In genomic region chr4:133209366-133209765, GRCm38 (mm10) we compare ENCODE assay signal across 8 mouse cellular contexts. TPM values are rescaled to one million over a fixed set of nuclear protein-coding genes. Genes with fewer than 3 reads are reported as not detected.
DNase-seq lines count a peak whose midpoint lies in the region; ATAC-seq and TF ChIP-seq lines count a peak whose summit lies in the region.

No protein-coding gene starts in this region.

- no peak for TF ChIP-seq POLR2A in heart, adult 2 months (IDR thresholded peaks at IDR 0.05; ENCODE audit: insufficient read depth, low read depth, low read length)
- TF ChIP-seq POLR2A in cortical plate, adult 2 months (IDR thresholded peaks at IDR 0.05; ENCODE audit: extremely low read depth, insufficient read depth, low read length): no peak

- no peak overlapping the region for H3K4me2 ChIP-seq in heart, embryonic 12.5 days
- H3K4me2 ChIP-seq in kidney, postnatal 0 days (ENCODE audit: low read length): no peak overlapping the region

- no peaks in the 10 kb centered on the region for H3K36me3 ChIP-seq in heart, adult 2 months (ENCODE audit: control insufficient read depth, insufficient read depth, low read length)
- no peaks in the 10 kb centered on the region for H3K36me3 ChIP-seq in heart, embryonic 12.5 days
- no peaks in the 10 kb centered on the region for H3K36me3 ChIP-seq in kidney, postnatal 0 days (ENCODE audit: insufficient read depth, low read length)

- peak; percentile 92 for TF ChIP-seq CTCF in heart, adult 2 months (IDR thresholded peaks at IDR 0.05)
- peak; percentile 83 for TF ChIP-seq CTCF in cortical plate, adult 2 months (IDR thresholded peaks at IDR 0.05; ENCODE audit: extremely low read depth, insufficient read depth, low read length)
- TF ChIP-seq CTCF in kidney, postnatal 0 days (IDR thresholded peaks at IDR 0.05; ENCODE audit: low read depth): peak; percentile 92

- peak; percentile 70; the same call in 1 of the 2 replicates for TF ChIP-seq EP300 in heart, adult 2 months (IDR thresholded peaks at IDR 0.05; ENCODE audit: insufficient read depth, low read depth, low read length)

- H3K4me1 ChIP-seq in heart, adult 2 months (ENCODE audit: control insufficient read depth, insufficient read depth, low read length): peaks cover 5% of the 10 kb centered on the region
- peaks cover 31% of the 10 kb centered on the region for H3K4me1 ChIP-seq in heart, embryonic 12.5 days (replicated peaks)
- no peaks in the 10 kb centered on the region; the same call in 1 of the 2 replicates for H3K4me1 ChIP-seq in cortical plate, adult 2 months (ENCODE audit: control insufficient read depth, insufficient read depth, low read length)
- peaks cover 12% of the 10 kb centered on the region; the same call in 1 of the 2 replicates for H3K4me1 ChIP-seq in kidney, postnatal 0 days (replicated peaks; ENCODE audit: insufficient read depth, low read length)

- no peak for ATAC-seq in heart, embryonic 12.5 days (ENCODE audit: insufficient number of reproducible peaks, low FRiP score)
- no peak for ATAC-seq in kidney, postnatal 0 days (replicated peaks; ENCODE audit: low FRiP score, low read depth)
- peak; percentile 46 for ATAC-seq in megakaryocyte-erythroid progenitor cell, adult 5-6 weeks (replicated peaks; ENCODE audit: low FRiP score, low TSS enrichment, poor library complexity, severe bottlenecking)

- no peaks in the 10 kb centered on the region for H3K9me3 ChIP-seq in heart, embryonic 12.5 days (replicated peaks)
- no peaks in the 10 kb centered on the region for H3K9me3 ChIP-seq in kidney, postnatal 0 days (replicated peaks; ENCODE audit: low read length)

- H3K9ac ChIP-seq in heart, adult 2 months (ENCODE audit: low read depth, low read length): no peak overlapping the region
- H3K9ac ChIP-seq in heart, embryonic 12.5 days: no peak overlapping the region
- no peak overlapping the region for H3K9ac ChIP-seq in kidney, postnatal 0 days (ENCODE audit: low read depth, low read length)

- DNase-seq in heart, adult 2 months: peak; percentile 51 to 61
- DNase-seq in 416B (ENCODE audit: low read depth) (peak; percentile 65), adipocyte (ENCODE audit: low spot score) (peak; percentile 74)
- peak; percentile 85 for DNase-seq in kidney, postnatal 0 days (ENCODE audit: low spot score)
- DNase-seq in ovary, postnatal 10 days (ENCODE audit: low spot score): no peak

- intact Hi-C loops in heart, adult 2 months (cut with DNase I): loop anchor here (2.0 kb wide), 1 partner anchor 41 kb away; no protein-coding TSS in a partner anchor

- H3K27ac ChIP-seq in heart, adult 2 months: no peak overlapping the region
- no peak overlapping the region for H3K27ac ChIP-seq in heart, embryonic 12.5 days (ENCODE audit: poor library complexity, severe bottlenecking)
- no peak overlapping the region for H3K27ac ChIP-seq in cortical plate, adult 2 months (ENCODE audit: insufficient read depth, low read length)
- no peak overlapping the region for H3K27ac ChIP-seq in kidney, postnatal 0 days

- WGBS in heart, adult 2 months: 5% methylated on average over 11 of the region's 11 CpGs
- WGBS in heart, embryonic 12.5 days: 5% methylated on average over 11 of the region's 11 CpGs
- 4% methylated on average over 11 of the region's 11 CpGs for WGBS in kidney, postnatal 0 days

- no peaks in the 10 kb centered on the region for H3K27me3 ChIP-seq in heart, adult 2 months (ENCODE audit: control insufficient read depth, insufficient read depth, low read length)
- peaks cover 43% of the 10 kb centered on the region for H3K27me3 ChIP-seq in heart, embryonic 12.5 days (replicated peaks)
- H3K27me3 ChIP-seq in kidney, postnatal 0 days (ENCODE audit: insufficient read depth, low read length): no peaks in the 10 kb centered on the region

- no peaks in the 10 kb centered on the region for H3K79me2 ChIP-seq in heart, adult 2 months (replicated peaks; ENCODE audit: control insufficient read depth, insufficient read depth, low read length)

- H3K4me3 ChIP-seq in heart, adult 2 months: no peak overlapping the region
- H3K4me3 ChIP-seq in heart, embryonic 12.5 days: no peak overlapping the region
- no peak overlapping the region for H3K4me3 ChIP-seq in cortical plate, adult 2 months (ENCODE audit: insufficient read depth, low read length)
- no peak overlapping the region for H3K4me3 ChIP-seq in kidney, postnatal 0 days (replicated peaks; ENCODE audit: low read depth, low read length)

RNA-seq across cellular contexts. Expression of gene Cd164l2, which starts 2.6 kb away (rescaled TPM):
- not detected for total RNA-seq in heart, adult 2 months (2021)
- 0.53 and 0.66 TPM in 2 replicates for polyA plus RNA-seq in heart, adult 2 months (2012; rRNA removed)
- polyA plus RNA-seq in heart, embryonic 12.5 days (2016; fragmentation: Nextera tagmentation; extraction: Ambion mirVana): 0.34 TPM in 1 of 2 replicates, not detected in the other
- 10.9 and 11.9 TPM in 2 replicates for polyA plus RNA-seq in cortical plate, adult 2 months (2012; rRNA removed)
- polyA plus RNA-seq in kidney, postnatal 0 days (2015; fragmentation: Nextera tagmentation; extraction: Ambion mirVana): 19.1 and 19.6 TPM in 2 replicates
- not detected in 2 replicates for total RNA-seq in megakaryocyte-erythroid progenitor cell, adult 5-6 weeks (2014; fragmentation: Nextera tagmentation)
- total RNA-seq in megakaryocyte-erythroid progenitor cell, adult 5-6 weeks (2017): not detected in 2 replicates

RNA-seq across cellular contexts. Expression of gene Gpr3, which starts 3.0 kb away (rescaled TPM):
- total RNA-seq in heart, adult 2 months (2021): under 1 TPM in 1 of 2 experiments, not detected in 1; 0.11 TPM
- 0.15 and 0.37 TPM in 2 replicates for polyA plus RNA-seq in heart, adult 2 months (2012; rRNA removed)
- polyA plus RNA-seq in heart, embryonic 12.5 days (2016; fragmentation: Nextera tagmentation; extraction: Ambion mirVana): 0.27 and 0.37 TPM in 2 replicates
- polyA plus RNA-seq in cortical plate, adult 2 months (2012; rRNA removed): 11.2 and 16.1 TPM in 2 replicates
- polyA plus RNA-seq in kidney, postnatal 0 days (2015; fragmentation: Nextera tagmentation; extraction: Ambion mirVana): 0.11 and 0.54 TPM in 2 replicates
- total RNA-seq in megakaryocyte-erythroid progenitor cell, adult 5-6 weeks (2014; fragmentation: Nextera tagmentation): not detected in 2 replicates
- total RNA-seq in megakaryocyte-erythroid progenitor cell, adult 5-6 weeks (2017): not detected in 2 replicates

RNA-seq across cellular contexts. Expression of gene Map3k6, which starts 31.3 kb away (rescaled TPM):
- 10 to 100 TPM; 16.3 to 27.3 TPM for total RNA-seq in heart, adult 2 months (2021)
- 12.0 and 15.7 TPM in 2 replicates for polyA plus RNA-seq in heart, adult 2 months (2012; rRNA removed)
- 2.3 and 3.2 TPM in 2 replicates for polyA plus RNA-seq in heart, embryonic 12.5 days (2016; fragmentation: Nextera tagmentation; extraction: Ambion mirVana)
- 7.8 and 7.9 TPM in 2 replicates for polyA plus RNA-seq in cortical plate, adult 2 months (2012; rRNA removed)
- 3.4 and 4.2 TPM in 2 replicates for polyA plus RNA-seq in kidney, postnatal 0 days (2015; fragmentation: Nextera tagmentation; extraction: Ambion mirVana)
- total RNA-seq in megakaryocyte-erythroid progenitor cell, adult 5-6 weeks (2014; fragmentation: Nextera tagmentation): 10.6 and 15.9 TPM in 2 replicates
- 6.9 and 7.0 TPM in 2 replicates for total RNA-seq in megakaryocyte-erythroid progenitor cell, adult 5-6 weeks (2017)

RNA-seq across cellular contexts. Expression of gene Sytl1, which starts 53.5 kb away (rescaled TPM):
- under 1 TPM; 0.29 to 0.61 TPM for total RNA-seq in heart, adult 2 months (2021)
- 0.53 and 0.80 TPM in 2 replicates for polyA plus RNA-seq in heart, adult 2 months (2012; rRNA removed)
- 0.41 and 0.47 TPM in 2 replicates for polyA plus RNA-seq in heart, embryonic 12.5 days (2016; fragmentation: Nextera tagmentation; extraction: Ambion mirVana)
- 2.7 and 3.1 TPM in 2 replicates for polyA plus RNA-seq in cortical plate, adult 2 months (2012; rRNA removed)
- polyA plus RNA-seq in kidney, postnatal 0 days (2015; fragmentation: Nextera tagmentation; extraction: Ambion mirVana): 2.5 and 2.8 TPM in 2 replicates
- total RNA-seq in megakaryocyte-erythroid progenitor cell, adult 5-6 weeks (2014; fragmentation: Nextera tagmentation): 0.44 and 1.6 TPM in 2 replicates
- 1.9 TPM in 1 of 2 replicates, not detected in the other for total RNA-seq in megakaryocyte-erythroid progenitor cell, adult 5-6 weeks (2017)
